Mouse (Mus musculus) cerebellum, adult 2 months (tissue): ENCODE data around the gene Wnt3.

Experiments
- CTCF ChIP-seq: fragments of 200-500 bp; IDR thresholded peaks from 2 replicates; pipeline ENCODE4 v1.5.1; 2011; ENCODE audit warnings: low read depth, mild to moderate bottlenecking, control low read depth, low read length, moderate library complexity, borderline replicate concordance; ENCODE audit not compliant: insufficient read depth
- POLR2A ChIP-seq: fragments of 200-500 bp; IDR thresholded peaks from 2 replicates; pipeline ENCODE4 v1.6.1; 2011; ENCODE audit warnings: low read length, control low read depth, borderline replicate concordance; ENCODE audit not compliant: insufficient read depth

- TF ChIP-seq POLR2A (no peak), CTCF (no peak)
These were observed 41.6 kb upstream of the Wnt3 start for GRCm38 (mm10) chr11:103732306-103732705.
